Mouse (Mus musculus): ENCODE results near the gene Grin2d. TPM values are rescaled to one million over a fixed set of nuclear protein-coding genes. Genes with fewer than 3 reads are reported as not detected.

The Grin2d gene
- polyA plus RNA-seq, 1 experiment from 2014 or later, result 0.48 TPM

- ATAC-seq, result peak; percentile 39
- Histone ChIP-seq H3K4me1 (peaks cover 31% of the 10 kb centered on the region), H3K27ac (peak overlapping the region; percentile 97), H3K4me2 (peak overlapping the region; percentile 91), H3K27me3 (no peaks in the 10 kb centered on the region), H3K9ac (peak overlapping the region; percentile 92), H3K9me3 (replicated peaks) (no peaks in the 10 kb centered on the region), H3K36me3 (ENCODE audit: poor library complexity, severe bottlenecking) (peaks cover 40% of the 10 kb centered on the region), H3K4me3 (peak overlapping the region; percentile 93)
- WGBS, result under 1% methylated on average over 14 of the region's 14 CpGs
These were observed 92.0 kb downstream of the Grin2d start for GRCm38 (mm10) chr7:45786136-45786578.

- Histone ChIP-seq H3K4me1 (peaks cover 31% of the 10 kb centered on the region), H3K27ac (peak overlapping the region; percentile 97), H3K4me3 (peak overlapping the region; percentile 93), H3K27me3 (no peaks in the 10 kb centered on the region), H3K9me3 (replicated peaks) (no peaks in the 10 kb centered on the region), H3K36me3 (ENCODE audit: poor library complexity, severe bottlenecking) (peaks cover 34% of the 10 kb centered on the region), H3K4me2 (peak overlapping the region; percentile 91), H3K9ac (peak overlapping the region; percentile 92)
- peak; percentile 30 for ATAC-seq
- WGBS, result under 1% methylated on average over 36 of the region's 42 CpGs
These were observed 92.6 kb downstream of the Grin2d start for GRCm38 (mm10) chr7:45785388-45786135.

- H3K9ac ChIP-seq, result peak within 1 kb of the TSS; percentile 92
- H3K27ac ChIP-seq, result peak within 1 kb of the TSS; percentile 97
- 18% methylated on average over 20 of the region's 20 CpGs for WGBS
- H3K27me3 ChIP-seq, result no peaks in the 10 kb centered on the region
- H3K36me3 ChIP-seq (ENCODE audit: poor library complexity, severe bottlenecking), result peaks cover 25% of the 10 kb centered on the region
- peak; percentile 60 for ATAC-seq
- H3K4me2 ChIP-seq, result peak within 1 kb of the TSS; percentile 91
- no peaks in the 10 kb centered on the region for H3K9me3 ChIP-seq (replicated peaks)
- H3K4me1 ChIP-seq, result peaks cover 31% of the 10 kb centered on the region
- peak within 1 kb of the TSS; percentile 93 for H3K4me3 ChIP-seq
These were observed 93.4 kb downstream of the Grin2d start, which contains the start of gene Sult2b1 for GRCm38 (mm10) chr7:45784524-45785372. Sult2b1 (minus strand) TSS chr7:45784669.

- Histone ChIP-seq H3K9me3 (replicated peaks) (no peaks in the 10 kb centered on the region), H3K36me3 (ENCODE audit: poor library complexity, severe bottlenecking) (peaks cover 14% of the 10 kb centered on the region), H3K9ac (peak within 1 kb of the TSS; percentile 92), H3K4me1 (peaks cover 40% of the 10 kb centered on the region), H3K27me3 (no peaks in the 10 kb centered on the region), H3K4me3 (peak within 1 kb of the TSS; percentile 93), H3K4me2 (peak within 1 kb of the TSS; percentile 91), H3K27ac (peak within 1 kb of the TSS; percentile 97)
- WGBS, result 1% methylated on average over 38 of the region's 38 CpGs
- ATAC-seq, result peak; percentile 48
These were observed 94.6 kb downstream of the Grin2d start, which contains the start of gene Lmtk3 for GRCm38 (mm10) chr7:45783511-45784091. Lmtk3 (plus strand) TSS chr7:45783738.

- H3K4me3 ChIP-seq, result no peak overlapping the region
- H3K9ac ChIP-seq, result no peak overlapping the region
- peaks cover 35% of the 10 kb centered on the region for H3K4me1 ChIP-seq
- H3K27ac ChIP-seq, result no peak overlapping the region
- no peaks in the 10 kb centered on the region for H3K27me3 ChIP-seq
- no peak for ATAC-seq
- peaks cover under 1% of the 10 kb centered on the region for H3K36me3 ChIP-seq (ENCODE audit: poor library complexity, severe bottlenecking)
- H3K9me3 ChIP-seq (replicated peaks), result no peaks in the 10 kb centered on the region
- 81% methylated on average over 4 of the region's 4 CpGs for WGBS
- H3K4me2 ChIP-seq, result no peak overlapping the region
These were observed 95.9 kb downstream of the Grin2d start for GRCm38 (mm10) chr7:45782271-45782670.

Other genes starting within 250 kb of the Grin2d start
- 1.8 and 3.8 TPM in 2 replicates for gene Mamstr, start 238.4 kb downstream of the Grin2d start, polyA plus RNA-seq (2015; fragmentation: Nextera tagmentation; extraction: Ambion mirVana)
- gene Fut2, start 212.0 kb downstream of the Grin2d start, polyA plus RNA-seq (2015; fragmentation: Nextera tagmentation; extraction: Ambion mirVana), result 0.25 TPM in 1 of 2 replicates, not detected in the other
- gene Ntn5, start 194.4 kb downstream of the Grin2d start, polyA plus RNA-seq (2015; fragmentation: Nextera tagmentation; extraction: Ambion mirVana), result 0.15 TPM in 1 of 2 replicates, not detected in the other
- 0.16 and 0.17 TPM in 2 replicates for gene Sec1, start 184.0 kb downstream of the Grin2d start, polyA plus RNA-seq (2015; fragmentation: Nextera tagmentation; extraction: Ambion mirVana)
- 14.9 and 19.8 TPM in 2 replicates for gene Car11, start 178.5 kb downstream of the Grin2d start, polyA plus RNA-seq (2015; fragmentation: Nextera tagmentation; extraction: Ambion mirVana)
- 2.5 and 3.0 TPM in 2 replicates for gene Dbp, start 173.3 kb downstream of the Grin2d start, polyA plus RNA-seq (2015; fragmentation: Nextera tagmentation; extraction: Ambion mirVana)
- gene Rpl18, start 162.9 kb downstream of the Grin2d start, polyA plus RNA-seq (2015; fragmentation: Nextera tagmentation; extraction: Ambion mirVana), result 808 and 823 TPM in 2 replicates
- 25.3 and 29.7 TPM in 2 replicates for gene Sphk2, start 160.4 kb downstream of the Grin2d start, polyA plus RNA-seq (2015; fragmentation: Nextera tagmentation; extraction: Ambion mirVana)
- gene Fam83e, start 157.2 kb downstream of the Grin2d start, polyA plus RNA-seq (2015; fragmentation: Nextera tagmentation; extraction: Ambion mirVana), result 1.3 TPM in 2 replicates
- not detected in 2 replicates for gene Spaca4, start 152.6 kb downstream of the Grin2d start, polyA plus RNA-seq (2015; fragmentation: Nextera tagmentation; extraction: Ambion mirVana)
- gene Lmtk3, start 94.6 kb downstream of the Grin2d start, polyA plus RNA-seq (2015; fragmentation: Nextera tagmentation; extraction: Ambion mirVana), result 12.4 and 13.1 TPM in 2 replicates
- 4.1 and 4.4 TPM in 2 replicates for gene Sult2b1, start 93.7 kb downstream of the Grin2d start, polyA plus RNA-seq (2015; fragmentation: Nextera tagmentation; extraction: Ambion mirVana)
- gene Cyth2, start 63.8 kb downstream of the Grin2d start, polyA plus RNA-seq (2015; fragmentation: Nextera tagmentation; extraction: Ambion mirVana), result 314 and 335 TPM in 2 replicates
- gene Kcnj14, start 53.6 kb downstream of the Grin2d start, polyA plus RNA-seq (2015; fragmentation: Nextera tagmentation; extraction: Ambion mirVana), result 0.45 and 0.49 TPM in 2 replicates
- 49.2 and 53.6 TPM in 2 replicates for gene Grwd1, start 47.4 kb downstream of the Grin2d start, polyA plus RNA-seq (2015; fragmentation: Nextera tagmentation; extraction: Ambion mirVana)
- 31.6 and 33.9 TPM in 2 replicates for gene Kdelr1, start 5.6 kb downstream of the Grin2d start, polyA plus RNA-seq (2015; fragmentation: Nextera tagmentation; extraction: Ambion mirVana)
- gene Syngr4, start 18.3 kb upstream of the Grin2d start, polyA plus RNA-seq (2015; fragmentation: Nextera tagmentation; extraction: Ambion mirVana), result 0.62 and 0.92 TPM in 2 replicates
- gene Tmem143, start 18.6 kb upstream of the Grin2d start, polyA plus RNA-seq (2015; fragmentation: Nextera tagmentation; extraction: Ambion mirVana), result 3.7 and 4.3 TPM in 2 replicates
- 13.2 and 16.6 TPM in 2 replicates for gene Emp3, start 43.0 kb upstream of the Grin2d start, polyA plus RNA-seq (2015; fragmentation: Nextera tagmentation; extraction: Ambion mirVana)
- 2.5 and 3.5 TPM in 2 replicates for gene Ccdc114, start 45.7 kb upstream of the Grin2d start, polyA plus RNA-seq (2015; fragmentation: Nextera tagmentation; extraction: Ambion mirVana)
- 0.13 and 0.28 TPM in 2 replicates for gene Abcc6, start 151.9 kb upstream of the Grin2d start, polyA plus RNA-seq (2015; fragmentation: Nextera tagmentation; extraction: Ambion mirVana)
- gene Nomo1, start 155.3 kb upstream of the Grin2d start, polyA plus RNA-seq (2015; fragmentation: Nextera tagmentation; extraction: Ambion mirVana), result 30.7 and 32.3 TPM in 2 replicates
- gene Kcnj11, start 222.4 kb upstream of the Grin2d start, polyA plus RNA-seq (2015; fragmentation: Nextera tagmentation; extraction: Ambion mirVana), result 1.1 and 2.6 TPM in 2 replicates

All from forebrain, embryonic 13.5 days (tissue).